Mouse (Mus musculus): ENCODE measurements around the gene Cacna1a.
A peak's percentile ranks its signal among the peaks of the same experiment; 100 is the strongest.
"Not testable (repeated sequence)": the region's sequence is repeated elsewhere in the genome, so short reads cannot be mapped to it uniquely, and the experiment has no call there.

Gene Cacna1a

DNA sequence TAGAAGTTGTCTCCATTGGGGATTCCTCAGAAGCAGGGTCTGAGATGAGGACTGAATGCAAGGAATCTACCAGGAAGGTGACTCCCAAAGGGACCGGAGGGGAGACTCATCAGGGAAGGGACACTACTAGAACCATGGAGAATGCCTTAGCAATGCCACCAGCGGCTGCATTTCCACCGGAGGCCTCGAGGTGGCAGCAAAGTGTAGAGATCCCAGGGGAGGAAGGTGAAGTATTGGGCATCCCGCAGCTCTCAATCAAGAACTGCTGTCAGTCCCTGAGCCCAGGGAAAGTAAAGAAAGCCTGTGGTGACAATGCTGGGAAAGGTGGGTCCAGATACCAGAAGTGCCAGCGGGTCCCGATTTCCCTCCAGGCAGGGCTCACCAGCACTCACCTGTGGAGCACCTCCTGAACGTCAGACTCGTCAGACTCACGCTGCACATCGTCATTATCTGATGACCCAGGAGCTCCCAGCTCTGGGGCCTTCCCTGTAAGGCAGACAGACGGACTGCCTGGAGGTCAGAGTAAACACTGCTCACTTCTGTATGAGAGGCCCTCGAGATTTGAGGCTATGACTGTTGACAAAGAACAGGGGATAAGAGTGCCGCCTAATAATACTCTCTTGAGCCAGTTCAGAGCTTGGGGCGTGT, 203.9 kb downstream of the Cacna1a start:
- peak; percentile 67 for DNase-seq (ENCODE audit: low read depth, low spot score)

DNA sequence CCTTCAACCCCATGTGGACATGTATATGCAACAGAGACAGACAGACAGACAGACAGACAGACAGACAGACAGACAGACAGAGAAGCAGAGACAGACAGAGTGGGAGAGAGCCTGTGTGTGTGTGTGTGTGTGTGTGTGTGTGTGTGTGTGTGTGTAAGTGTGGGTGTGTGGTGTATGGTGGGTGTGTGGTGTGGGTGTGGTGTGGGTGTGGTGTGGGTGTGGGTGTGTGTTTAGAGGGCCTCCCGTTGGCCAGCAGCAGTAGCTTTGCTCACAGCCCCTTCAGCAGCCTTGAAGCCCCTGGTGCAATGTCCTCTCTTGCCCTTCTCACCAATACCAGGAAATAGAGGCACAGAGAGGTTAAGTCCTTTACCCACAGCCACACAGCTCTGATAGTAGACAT, 204.9 kb downstream of the Cacna1a start:
- DNase-seq (ENCODE audit: low read depth, low spot score), result no peak

DNA sequence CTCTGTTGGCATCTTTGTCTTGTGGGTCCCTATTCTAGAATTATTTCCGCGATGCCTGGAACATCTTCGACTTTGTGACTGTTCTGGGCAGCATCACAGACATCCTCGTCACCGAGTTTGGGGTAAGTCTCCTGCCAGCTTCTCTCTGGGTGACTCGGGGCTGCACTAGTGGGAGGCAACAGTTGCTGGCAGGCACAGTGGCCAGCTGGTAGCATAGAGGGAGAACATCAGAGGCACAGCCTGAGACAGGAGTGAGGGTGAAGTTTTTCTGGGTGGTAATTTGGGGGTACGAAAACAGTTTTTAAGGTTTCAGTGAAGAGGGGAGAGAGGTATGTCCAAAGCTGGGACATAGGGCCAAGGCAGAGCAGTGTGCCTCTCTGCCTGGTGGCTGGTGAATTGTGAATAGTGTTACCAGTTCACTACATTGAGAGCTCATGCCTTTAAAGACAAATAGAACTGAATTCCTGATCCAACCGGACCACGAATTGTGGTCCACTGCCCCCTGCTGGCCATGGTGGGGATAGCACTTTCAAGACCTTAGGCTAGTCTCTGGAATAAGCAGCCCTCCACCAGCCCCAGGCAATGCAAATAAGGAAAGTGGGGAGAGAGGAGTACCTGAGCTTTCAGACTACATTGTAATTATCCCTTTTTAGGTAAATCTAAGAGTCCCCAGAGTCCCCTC, 206.0 kb downstream of the Cacna1a start:
- DNase-seq (ENCODE audit: low read depth, low spot score), result peak; percentile 60

DNA sequence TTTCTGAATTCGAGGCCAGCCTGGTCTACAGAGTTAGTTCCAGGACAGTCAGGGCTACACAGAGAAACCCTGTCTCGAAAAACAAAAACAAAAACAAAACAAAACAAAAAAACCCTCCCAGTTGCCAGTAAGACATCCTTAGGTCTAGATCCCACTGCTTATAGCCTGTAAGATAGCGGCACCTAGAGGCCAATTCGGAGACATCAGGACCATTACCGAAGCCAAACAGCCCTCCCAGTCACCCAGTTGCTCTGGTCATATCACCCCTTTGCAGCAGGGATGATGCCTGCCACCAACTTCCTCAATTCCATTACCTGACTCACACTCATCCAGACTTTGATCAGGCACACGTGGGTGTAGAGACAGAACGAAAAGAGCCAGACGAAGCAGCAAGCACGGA, 207.4 kb downstream of the Cacna1a start:
- DNase-seq (ENCODE audit: low read depth, low spot score), result no peak

DNA sequence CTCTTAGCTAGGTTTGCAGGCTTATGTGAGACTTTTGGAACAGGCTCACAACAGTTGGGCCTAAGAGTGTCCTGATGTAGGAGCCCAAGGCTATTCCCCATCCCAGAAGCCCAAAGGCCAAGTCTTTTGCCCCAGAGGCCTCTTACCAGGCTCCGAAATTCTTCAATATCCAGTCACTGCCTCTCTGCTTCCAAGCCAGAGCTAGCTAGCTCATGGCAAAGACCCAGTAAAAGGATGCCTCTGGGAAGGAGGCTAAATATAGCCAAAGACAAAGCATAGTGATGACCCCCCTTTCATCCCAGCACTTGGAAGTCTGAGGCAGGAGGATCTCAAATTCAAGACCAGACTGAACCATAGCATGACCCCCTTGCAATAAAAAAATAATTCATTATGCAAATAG, 211.2 kb downstream of the Cacna1a start:
- no peak for DNase-seq (ENCODE audit: low read depth, low spot score)

DNA sequence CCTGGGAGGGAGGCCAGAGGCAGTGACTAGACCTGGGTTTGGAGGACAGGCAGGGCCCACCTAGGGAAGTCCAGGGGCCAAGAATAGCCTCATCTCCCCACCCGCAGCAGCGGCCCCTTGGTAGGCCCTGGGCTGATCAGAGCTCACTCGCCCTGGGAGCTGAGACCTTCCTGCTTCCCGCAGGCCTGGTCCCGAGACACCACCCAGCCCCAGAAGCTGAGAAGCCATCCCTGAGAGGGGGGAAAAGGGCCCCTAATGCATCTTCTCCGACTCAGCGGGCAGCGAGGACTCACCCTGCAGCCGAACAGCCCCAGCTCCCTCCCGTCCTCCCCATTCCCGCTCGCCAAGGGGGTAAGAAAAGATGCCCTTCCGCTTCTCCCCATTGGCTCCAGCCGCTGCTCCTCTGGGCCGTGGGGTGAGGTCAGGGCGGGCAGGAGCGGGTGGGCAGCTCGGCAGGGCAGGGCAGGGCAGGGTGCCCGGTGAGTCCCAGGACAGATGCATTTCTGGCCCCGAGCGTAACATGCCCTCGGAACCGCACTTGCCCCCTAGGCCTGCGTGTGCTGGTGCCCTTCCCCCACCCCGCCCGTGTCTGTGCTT, 212.2 kb downstream of the Cacna1a start:
- DNase-seq (ENCODE audit: low read depth, low spot score), result no peak

DNA sequence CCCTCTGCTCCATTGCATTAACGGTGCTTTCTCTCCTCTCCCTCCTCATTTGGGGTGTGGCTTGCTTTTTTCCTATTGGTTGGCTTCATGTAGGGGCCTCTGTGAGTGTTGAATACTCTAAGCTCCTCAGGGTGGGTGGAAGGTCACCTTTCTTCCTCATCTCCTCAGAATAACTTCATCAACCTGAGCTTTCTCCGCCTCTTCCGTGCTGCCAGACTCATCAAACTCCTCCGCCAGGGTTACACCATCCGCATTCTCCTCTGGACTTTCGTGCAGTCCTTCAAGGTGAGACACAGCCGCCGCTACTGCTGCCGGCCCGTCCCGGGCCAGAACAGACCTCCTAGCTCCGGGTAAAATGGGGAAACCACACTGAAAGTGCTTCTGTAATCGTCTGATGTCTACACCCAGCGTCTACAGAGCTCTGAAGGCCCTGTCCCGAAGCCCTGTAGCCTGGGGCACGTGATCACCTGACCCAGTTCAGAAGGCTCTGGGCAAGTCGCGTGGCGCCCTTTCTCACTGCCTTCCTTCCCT, 213.0 kb downstream of the Cacna1a start:
- no peak for DNase-seq (ENCODE audit: low read depth, low spot score)

DNA sequence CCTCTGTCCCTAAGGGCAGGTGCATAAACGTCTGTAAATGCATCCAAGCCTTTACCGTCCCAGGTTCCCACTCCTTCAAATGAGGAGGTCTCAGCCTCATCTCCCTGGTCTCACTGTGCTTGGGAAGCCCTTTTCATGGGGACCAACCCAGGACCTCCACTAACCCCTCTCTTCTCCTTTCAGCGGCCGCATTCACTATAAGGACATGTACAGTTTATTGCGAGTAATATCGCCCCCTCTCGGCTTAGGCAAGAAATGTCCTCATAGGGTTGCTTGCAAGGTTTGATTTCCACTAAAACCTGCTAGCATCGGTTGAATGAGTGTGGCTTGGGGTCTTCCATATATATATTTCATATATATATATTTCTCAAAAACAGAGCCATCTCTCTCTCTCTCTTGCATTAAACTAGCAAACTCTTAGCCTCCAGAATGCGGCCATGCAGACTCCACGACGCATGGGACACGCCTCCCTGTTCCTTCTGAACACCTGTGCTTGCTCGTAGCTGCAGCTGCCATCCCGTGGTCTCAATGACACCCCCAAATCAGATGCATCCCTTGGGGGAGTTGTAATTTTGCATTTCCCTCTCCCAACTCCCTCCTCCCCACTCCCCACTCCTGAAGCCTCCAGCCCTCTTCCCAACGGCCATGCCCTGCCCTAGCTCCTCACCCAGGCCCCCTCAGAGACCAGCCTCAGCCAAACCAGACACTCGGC, 226.4 kb downstream of the Cacna1a start:
- DNase-seq (ENCODE audit: low read depth, low spot score), result no peak

DNA sequence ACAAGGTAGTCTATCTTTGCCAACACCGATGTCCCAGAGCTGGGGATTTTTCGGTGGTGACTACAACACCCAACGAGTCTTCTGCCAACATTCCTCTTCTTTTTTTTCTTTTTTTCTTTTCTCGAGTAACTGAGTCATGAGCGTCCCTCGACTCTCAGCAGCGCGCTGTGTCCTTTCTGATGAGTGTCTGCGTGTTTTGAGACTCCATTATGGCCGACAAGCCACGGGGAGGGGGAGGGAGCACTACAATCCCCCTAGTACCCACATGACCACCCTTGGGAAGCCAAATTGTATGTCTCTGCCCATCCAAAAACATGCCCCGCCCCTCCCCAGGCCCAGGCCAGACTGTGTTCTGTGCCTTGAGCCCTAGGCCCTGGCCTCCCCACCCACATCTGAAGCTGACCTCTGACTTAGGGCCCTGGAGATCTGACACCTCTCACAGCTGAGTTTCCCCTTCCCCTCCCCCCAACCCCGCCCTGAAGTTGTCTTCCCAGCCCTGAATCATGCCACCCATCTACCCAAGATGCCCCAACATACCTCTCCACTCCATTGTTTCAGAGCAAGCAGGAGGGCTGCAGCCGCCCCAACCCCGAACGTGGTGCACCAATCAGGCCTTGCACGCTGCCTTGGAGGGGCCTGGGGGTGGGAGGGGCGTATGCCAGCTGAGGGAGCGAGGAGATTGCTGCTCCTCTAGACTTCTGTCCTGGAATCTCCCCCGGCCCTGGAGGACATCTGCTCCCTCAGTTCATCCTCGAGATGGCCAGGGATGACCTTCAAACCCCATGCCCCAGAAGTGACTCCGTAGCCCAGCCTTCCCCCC, 227.6 kb downstream of the Cacna1a start:
- DNase-seq (ENCODE audit: low read depth, low spot score), result no peak

DNA sequence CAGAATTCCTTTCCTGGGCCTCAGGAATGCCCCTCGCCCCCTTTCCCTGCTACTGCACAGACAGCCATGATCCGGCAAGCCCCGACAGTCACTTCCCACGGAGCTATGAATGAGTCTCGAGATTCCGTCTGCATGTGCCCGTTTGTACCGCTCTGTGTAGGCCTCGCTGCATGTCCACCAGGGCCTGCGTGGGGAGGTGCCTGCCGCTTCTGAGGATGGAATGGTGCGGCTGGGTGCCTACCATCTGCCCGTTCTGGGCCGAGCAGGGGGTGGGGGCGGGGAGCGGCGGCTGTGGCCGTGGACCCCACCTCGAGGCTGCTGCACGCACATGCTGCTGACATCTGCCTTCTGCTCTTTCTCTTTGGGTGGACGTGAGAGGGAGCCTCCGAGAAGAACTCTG, 228.8 kb downstream of the Cacna1a start:
- DNase-seq (ENCODE audit: low read depth, low spot score), result no peak

DNA sequence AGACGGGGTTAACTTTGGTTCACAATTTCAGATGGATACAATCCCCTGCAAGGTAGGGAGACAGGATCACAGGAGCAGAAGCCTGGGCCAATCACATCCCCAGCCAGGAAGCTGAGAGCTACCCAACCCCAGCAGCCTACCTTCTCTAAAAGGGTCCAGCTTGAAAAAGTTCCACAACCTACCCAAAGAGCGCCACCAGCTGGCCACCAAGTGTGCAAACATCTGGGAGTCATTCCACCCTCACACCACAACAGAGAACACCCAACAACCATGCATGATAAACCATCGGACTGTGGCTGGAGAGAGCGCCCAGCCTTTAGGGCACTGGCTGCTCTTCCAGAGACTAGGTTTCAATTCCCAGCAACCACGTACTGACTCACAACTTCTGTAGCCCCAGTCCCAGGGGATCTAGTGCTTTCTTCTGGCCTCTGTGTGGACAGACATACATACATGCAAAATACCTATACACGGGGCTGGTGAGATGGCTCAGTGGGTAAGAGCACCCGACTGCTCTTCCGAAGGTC, 232.9 kb downstream of the Cacna1a start:
- no peak for DNase-seq (ENCODE audit: low read depth, low spot score)

DNA sequence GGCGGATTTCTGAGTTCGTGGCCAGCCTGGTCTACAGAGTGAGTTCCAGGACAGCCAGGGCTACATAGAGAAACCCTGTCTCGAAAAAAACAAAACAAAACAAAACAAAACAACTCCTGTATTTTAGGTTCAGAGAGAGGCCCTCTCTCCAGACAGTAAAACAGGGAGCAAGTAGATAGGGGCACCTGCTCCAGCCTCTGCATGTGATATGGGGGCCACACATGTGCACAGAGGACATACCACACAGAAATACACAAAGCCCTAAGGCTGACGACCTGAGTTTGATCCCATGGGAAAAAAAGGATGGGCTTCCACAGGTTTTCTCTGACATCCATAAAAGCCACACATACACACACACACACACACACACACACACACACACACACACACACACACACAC, 235.2 kb downstream of the Cacna1a start:
- not testable (repeated sequence) for DNase-seq (ENCODE audit: low read depth, low spot score)

DNA sequence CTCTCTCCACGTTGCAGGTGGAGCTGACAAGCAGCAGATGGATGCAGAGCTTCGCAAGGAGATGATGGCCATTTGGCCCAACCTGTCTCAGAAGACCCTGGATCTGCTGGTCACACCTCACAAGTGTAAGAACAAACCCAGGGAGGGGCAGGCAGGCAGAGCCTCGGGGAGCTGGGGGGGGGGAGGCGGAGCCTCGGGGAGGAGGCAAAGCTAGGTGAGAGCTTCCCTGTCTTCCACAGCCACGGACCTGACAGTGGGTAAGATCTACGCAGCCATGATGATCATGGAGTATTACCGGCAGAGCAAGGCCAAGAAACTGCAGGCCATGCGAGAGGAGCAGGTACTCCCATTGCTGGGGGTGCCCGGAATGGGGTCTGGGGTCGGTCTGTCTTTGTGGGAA, 241.3 kb downstream of the Cacna1a start:
- DNase-seq (ENCODE audit: low read depth, low spot score), result no peak

DNA sequence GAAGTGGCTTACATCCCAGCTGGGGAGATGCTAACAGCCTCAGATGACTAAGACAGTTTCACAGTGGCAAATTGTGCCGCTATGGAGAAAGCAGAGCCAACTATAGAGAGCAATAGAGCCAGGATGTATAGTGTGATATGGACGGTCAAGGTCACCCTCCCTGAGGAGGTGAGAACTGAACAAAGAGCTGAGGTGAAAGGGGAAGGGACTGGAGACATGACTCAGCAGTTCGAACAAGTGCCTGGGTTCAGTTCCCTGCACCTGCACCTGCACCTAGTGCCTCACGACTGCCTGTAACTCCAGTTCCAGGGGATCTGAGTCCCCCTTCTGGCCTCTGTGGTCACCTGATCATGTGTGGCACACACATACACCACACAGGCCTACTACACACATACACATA, 241.9 kb downstream of the Cacna1a start:
- no peak for DNase-seq (ENCODE audit: low read depth, low spot score)

DNA sequence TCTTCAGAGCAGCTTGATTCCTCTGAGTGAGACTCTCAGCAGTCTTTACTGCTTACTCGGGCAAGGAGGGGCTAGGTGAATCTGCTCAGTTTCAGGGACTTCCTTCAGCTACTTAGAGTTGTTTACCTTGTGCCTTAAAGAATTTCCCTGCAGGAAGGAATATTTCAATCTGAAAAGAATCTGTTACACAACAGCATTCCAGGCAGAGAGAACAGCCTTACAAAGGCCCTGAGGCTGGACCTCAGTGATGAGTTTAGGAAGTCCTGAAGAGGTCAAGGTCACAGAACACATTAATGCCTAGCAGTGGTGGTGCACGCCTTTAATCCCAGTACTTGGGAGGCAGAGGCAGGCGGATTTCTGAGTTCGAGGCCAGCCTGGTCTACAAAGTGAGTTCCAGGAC, 243.6 kb downstream of the Cacna1a start:
- no peak for DNase-seq (ENCODE audit: low read depth, low spot score)

DNA sequence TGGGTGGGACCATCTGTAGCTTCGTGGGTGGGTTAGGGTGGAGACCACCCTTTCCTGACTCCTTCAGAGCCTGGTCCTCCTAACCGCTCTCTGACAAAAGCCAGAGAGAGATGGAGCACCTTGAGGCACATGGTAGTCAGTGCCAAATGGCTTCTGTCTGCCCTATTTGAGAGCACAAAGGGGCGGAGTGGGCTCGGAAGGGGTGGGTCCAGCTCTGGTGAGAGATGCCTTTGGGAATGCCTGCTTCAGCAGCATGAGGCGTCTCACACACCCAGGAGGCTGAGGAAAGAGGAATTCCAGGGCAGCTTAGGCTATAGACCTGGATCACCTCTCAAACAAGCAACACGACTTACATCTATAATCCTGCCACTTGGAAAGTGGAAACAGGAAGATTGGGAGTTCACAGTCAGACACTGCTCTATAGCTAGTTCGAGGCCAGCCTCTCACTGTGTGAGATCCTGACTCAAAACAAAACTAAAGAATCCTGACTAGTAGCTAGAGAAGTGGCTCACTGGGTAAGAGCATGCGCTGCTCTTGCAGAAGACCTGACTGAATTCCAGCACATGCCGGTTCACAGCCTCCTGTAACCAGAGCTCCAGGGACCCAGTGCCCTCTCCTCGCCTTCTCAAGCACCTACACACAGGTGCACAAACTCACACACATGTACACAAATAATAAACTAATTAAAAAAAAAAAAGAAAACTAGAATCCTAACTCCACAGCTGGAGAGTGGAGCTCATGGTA, 245.8 kb downstream of the Cacna1a start:
- DNase-seq (ENCODE audit: low read depth, low spot score), result no peak

DNA sequence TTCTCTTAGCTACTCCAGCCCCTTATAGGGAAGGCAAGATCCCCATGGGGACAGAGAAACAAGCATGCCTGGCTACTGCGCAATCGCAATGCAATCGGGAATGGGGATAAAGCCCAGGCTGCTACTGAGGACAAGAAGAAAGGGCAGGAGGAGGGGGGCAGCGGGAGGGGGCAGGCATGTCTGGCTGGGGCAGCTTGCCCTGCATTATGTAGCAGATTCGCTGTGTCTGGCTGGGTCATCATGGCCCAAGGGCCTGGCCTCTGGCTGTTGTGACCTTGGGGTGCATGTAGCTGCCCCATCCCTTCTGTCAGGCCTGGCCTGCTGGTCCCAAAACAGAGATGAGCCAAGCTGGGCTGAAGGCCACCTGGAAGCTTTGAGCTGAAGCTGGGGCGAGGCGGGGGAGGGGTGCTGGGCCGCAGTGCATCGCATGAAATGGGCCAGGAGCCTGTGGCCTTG, 246.6 kb downstream of the Cacna1a start:
- DNase-seq (ENCODE audit: low read depth, low spot score), result no peak

DNA sequence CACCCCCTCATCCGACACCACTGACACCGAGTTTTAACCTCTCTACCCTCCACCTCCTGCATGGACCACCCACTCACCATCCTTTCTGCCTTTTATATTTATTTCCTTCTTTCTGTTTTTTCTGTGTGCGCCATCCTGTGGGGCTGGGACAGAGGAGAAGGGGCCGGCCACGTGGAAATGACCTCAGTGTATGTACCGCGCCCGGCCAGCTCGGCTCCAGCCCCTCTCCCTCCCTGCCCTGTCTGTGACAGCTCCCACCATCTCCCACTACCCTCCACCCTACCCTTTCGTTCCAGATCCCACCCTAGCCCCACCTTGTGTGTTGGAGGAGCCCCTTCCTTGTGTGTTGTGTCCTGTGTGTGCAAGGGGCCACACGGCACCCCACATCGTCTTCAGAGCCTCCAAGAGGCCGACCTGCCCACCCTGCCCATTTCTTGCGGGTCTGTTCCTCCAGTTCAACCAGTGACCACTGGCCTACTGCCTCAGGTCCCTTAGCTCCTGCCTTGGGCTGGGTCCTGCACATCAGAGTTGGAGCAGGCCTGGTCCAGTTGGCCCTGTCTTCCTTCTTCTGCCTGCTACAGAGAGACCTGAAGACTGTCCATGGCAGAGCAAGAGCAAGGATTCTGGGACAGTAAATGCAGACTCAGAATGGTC, 247.3 kb downstream of the Cacna1a start:
- no peak for DNase-seq (ENCODE audit: low read depth, low spot score)

DNA sequence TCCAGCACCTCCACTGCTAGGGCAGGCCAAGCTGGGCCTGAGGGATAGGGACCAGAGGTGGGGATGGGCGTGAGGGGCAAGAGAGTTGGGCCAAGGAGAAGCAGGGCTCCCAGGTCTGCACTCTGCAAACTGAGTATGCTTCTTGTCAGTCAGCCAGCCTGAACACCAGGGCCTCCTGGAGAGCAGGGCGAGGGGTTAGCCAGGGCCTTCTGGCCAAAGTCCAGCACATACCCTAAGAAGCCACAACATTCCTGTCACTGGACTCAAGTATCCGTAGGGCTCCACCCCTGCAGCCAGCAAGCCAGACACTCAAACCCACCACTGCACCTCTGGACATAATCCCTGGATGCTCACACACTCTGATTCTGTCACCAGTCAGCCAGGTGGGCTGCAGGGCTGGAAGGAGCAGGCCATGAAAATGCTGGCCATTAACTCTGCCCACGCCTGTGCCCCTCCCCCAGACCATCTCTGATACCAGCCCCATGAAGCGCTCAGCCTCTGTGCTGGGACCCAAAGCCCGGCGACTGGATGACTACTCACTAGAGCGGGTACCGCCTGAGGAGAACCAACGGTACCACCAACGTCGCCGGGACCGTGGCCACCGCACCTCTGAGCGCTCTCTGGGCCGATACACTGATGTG, 247.9 kb downstream of the Cacna1a start:
- DNase-seq (ENCODE audit: low read depth, low spot score), result no peak
